Mouse (Mus musculus): ENCODE measurements around the gene Gm4553. TPM values are rescaled to one million over a fixed set of nuclear protein-coding genes. Genes with fewer than 3 reads are reported as not detected.
"Not testable (repeated sequence)": the region's sequence is repeated elsewhere in the genome, so short reads cannot be mapped to it uniquely, and the experiment has no call there.

Gm4553 gene
- polyA plus RNA-seq (2014; fragmentation: Nextera tagmentation; extraction: Ambion mirVana): not detected in 2 replicates

DNA sequence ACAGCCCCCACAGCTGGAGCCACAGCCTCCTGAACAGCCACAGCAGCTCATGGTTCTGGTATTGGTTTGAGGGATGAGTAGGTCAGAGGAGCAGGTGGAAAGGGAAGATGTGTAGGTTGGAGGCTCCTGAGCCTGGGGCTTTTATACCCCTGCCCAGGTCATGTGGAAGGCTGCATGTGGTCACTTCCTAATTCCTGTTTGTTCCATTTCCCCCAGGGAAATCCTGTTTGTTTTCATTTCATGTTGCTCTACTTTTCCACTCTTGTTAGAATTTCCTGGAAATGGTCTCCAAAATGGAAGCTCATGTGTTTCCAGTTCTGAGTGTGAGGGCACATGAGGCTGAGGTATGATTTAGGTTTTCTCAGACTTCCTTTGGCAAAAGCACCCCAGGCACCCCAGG, at the start of gene Gm4553:
Gm4553 (minus strand) TSS at position 101 of the 400 bp plus-strand sequence.
- not testable (repeated sequence) for H3K4me3 ChIP-seq (ENCODE audit: low read depth, low read length); H3K27ac ChIP-seq (ENCODE audit: low read depth); H3K9ac ChIP-seq (ENCODE audit: low read length); H3K27me3 ChIP-seq (replicated peaks; ENCODE audit: control insufficient read depth, insufficient read depth, low read length); DNase-seq (ENCODE audit: low spot score); H3K4me2 ChIP-seq (ENCODE audit: low read length); H3K36me3 ChIP-seq (ENCODE audit: control insufficient read depth, insufficient read depth, low read length); ATAC-seq (replicated peaks; ENCODE audit: low FRiP score, low TSS enrichment, low read depth); H3K4me1 ChIP-seq (replicated peaks; ENCODE audit: control insufficient read depth, insufficient read depth, low read length); H3K9me3 ChIP-seq (ENCODE audit: control insufficient read depth, low read length)

GRCm38 (mm10) chr7:142212136-142212535, 46.6 kb upstream of the Gm4553 start:
- H3K27ac ChIP-seq (ENCODE audit: low read depth); ATAC-seq (replicated peaks; ENCODE audit: low FRiP score, low TSS enrichment, low read depth); H3K36me3 ChIP-seq (ENCODE audit: control insufficient read depth, insufficient read depth, low read length); H3K27me3 ChIP-seq (replicated peaks; ENCODE audit: control insufficient read depth, insufficient read depth, low read length); H3K9ac ChIP-seq (ENCODE audit: low read length); DNase-seq (ENCODE audit: low spot score); H3K9me3 ChIP-seq (ENCODE audit: control insufficient read depth, low read length); H3K4me2 ChIP-seq (ENCODE audit: low read length); H3K4me3 ChIP-seq (ENCODE audit: low read depth, low read length); H3K4me1 ChIP-seq (replicated peaks; ENCODE audit: control insufficient read depth, insufficient read depth, low read length): not testable (repeated sequence)
- 65% methylated on average over 1 of the region's 1 CpGs for WGBS

GRCm38 (mm10) chr7:142211559-142211958, 46.0 kb upstream of the Gm4553 start, which contains the start of gene Gm7579:
Gene Gm7579, plus strand, starts transcription at chr7:142211859.
- Histone ChIP-seq H3K4me1 (replicated peaks; ENCODE audit: control insufficient read depth, insufficient read depth, low read length) (no peaks in the 10 kb centered on the region), H3K4me3 (ENCODE audit: low read depth, low read length) (no peak within 1 kb of the TSS), H3K27ac (ENCODE audit: low read depth) (no peak within 1 kb of the TSS), H3K36me3 (ENCODE audit: control insufficient read depth, insufficient read depth, low read length) (no peaks in the 10 kb centered on the region), H3K9me3 (ENCODE audit: control insufficient read depth, low read length) (no peaks in the 10 kb centered on the region), H3K9ac (ENCODE audit: low read length) (no peak within 1 kb of the TSS), H3K4me2 (ENCODE audit: low read length) (no peak within 1 kb of the TSS), H3K27me3 (replicated peaks; ENCODE audit: control insufficient read depth, insufficient read depth, low read length) (no peaks in the 10 kb centered on the region)
- ATAC-seq (replicated peaks; ENCODE audit: low FRiP score, low TSS enrichment, low read depth) (no peak), DNase-seq (ENCODE audit: low spot score) (no peak)
- 56% methylated on average over 1 of the region's 1 CpGs for WGBS

DNA sequence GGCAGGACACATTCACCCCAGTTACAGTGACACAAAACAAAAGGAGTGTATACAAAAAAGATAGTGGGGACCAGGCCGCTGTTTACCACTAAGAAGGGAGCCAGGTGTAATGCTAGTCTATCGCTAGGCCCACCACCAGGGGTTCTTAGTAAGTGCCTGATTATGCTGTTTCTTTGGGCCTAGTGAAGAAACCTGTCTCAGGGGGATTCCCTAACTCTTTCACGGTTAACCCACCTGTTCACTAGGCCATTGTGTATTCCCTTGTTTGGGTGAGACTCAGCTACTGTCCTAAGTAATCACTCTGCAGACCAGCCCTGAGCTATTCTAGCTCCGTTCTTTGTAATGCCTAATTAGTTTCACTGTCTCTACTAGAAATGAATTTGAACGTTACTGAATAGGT, 41.4 kb upstream of the Gm4553 start:
- not testable (repeated sequence) for ATAC-seq (replicated peaks; ENCODE audit: low FRiP score, low TSS enrichment, low read depth)
- 77% methylated on average over 5 of the region's 5 CpGs for WGBS

DNA sequence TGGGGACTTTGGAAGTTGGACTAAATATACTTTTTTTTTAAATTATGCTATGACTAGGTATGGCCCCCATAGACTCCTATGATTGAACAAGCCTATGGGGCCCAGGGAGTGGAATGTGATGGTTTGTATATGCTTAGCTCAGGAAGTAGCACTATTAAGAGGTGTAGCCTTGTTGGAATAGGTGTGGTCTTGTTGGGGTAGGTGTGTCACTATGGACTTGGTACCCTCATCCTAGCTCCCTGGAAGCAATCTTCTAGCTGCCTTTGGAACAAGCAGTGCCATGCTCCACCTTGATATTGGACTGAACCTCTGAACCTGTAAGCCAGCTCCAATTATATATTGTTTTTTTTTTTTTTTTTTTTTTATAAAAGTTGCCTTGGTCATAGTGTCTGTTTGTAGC, 39.9 kb upstream of the Gm4553 start:
- DNase-seq (ENCODE audit: low spot score) (no peak), ATAC-seq (replicated peaks; ENCODE audit: low FRiP score, low TSS enrichment, low read depth) (no peak)
- H3K27ac ChIP-seq (ENCODE audit: low read depth): no peak overlapping the region
- 0 out of 2 replicates have a peak, but pooled peaks cover 2% of the 10 kb centered on the region for H3K27me3 ChIP-seq (replicated peaks; ENCODE audit: control insufficient read depth, insufficient read depth, low read length)
- H3K9me3 ChIP-seq (ENCODE audit: control insufficient read depth, low read length): no peaks in the 10 kb centered on the region
- no peak overlapping the region for H3K4me2 ChIP-seq (ENCODE audit: low read length)
- no peaks in the 10 kb centered on the region for H3K4me1 ChIP-seq (replicated peaks; ENCODE audit: control insufficient read depth, insufficient read depth, low read length)
- no peaks in the 10 kb centered on the region for H3K36me3 ChIP-seq (ENCODE audit: control insufficient read depth, insufficient read depth, low read length)
- no peak overlapping the region for H3K9ac ChIP-seq (ENCODE audit: low read length)
- no peak overlapping the region for H3K4me3 ChIP-seq (ENCODE audit: low read depth, low read length)

More for the DNA sequence above, 41.4 kb upstream of the Gm4553 start:
- not testable (repeated sequence) for H3K4me3 ChIP-seq (ENCODE audit: low read depth, low read length); H3K27ac ChIP-seq (ENCODE audit: low read depth); DNase-seq (ENCODE audit: low spot score); H3K36me3 ChIP-seq (ENCODE audit: control insufficient read depth, insufficient read depth, low read length); H3K9ac ChIP-seq (ENCODE audit: low read length); H3K9me3 ChIP-seq (ENCODE audit: control insufficient read depth, low read length); H3K27me3 ChIP-seq (replicated peaks; ENCODE audit: control insufficient read depth, insufficient read depth, low read length); H3K4me2 ChIP-seq (ENCODE audit: low read length); H3K4me1 ChIP-seq (replicated peaks; ENCODE audit: control insufficient read depth, insufficient read depth, low read length)

GRCm38 (mm10) chr7:142201064-142201463, 35.5 kb upstream of the Gm4553 start, which contains the start of gene Krtap5-3:
Gene Krtap5-3, plus strand, starts transcription at chr7:142201364.
- Histone ChIP-seq H3K9ac (ENCODE audit: low read length) (no peak within 1 kb of the TSS), H3K4me2 (ENCODE audit: low read length) (no peak within 1 kb of the TSS), H3K27me3 (replicated peaks; ENCODE audit: control insufficient read depth, insufficient read depth, low read length) (0 out of 2 replicates have a peak, but pooled peaks cover 2% of the 10 kb centered on the region), H3K4me3 (ENCODE audit: low read depth, low read length) (no peak within 1 kb of the TSS), H3K27ac (ENCODE audit: low read depth) (no peak within 1 kb of the TSS), H3K4me1 (replicated peaks; ENCODE audit: control insufficient read depth, insufficient read depth, low read length) (no peaks in the 10 kb centered on the region), H3K36me3 (ENCODE audit: control insufficient read depth, insufficient read depth, low read length) (no peaks in the 10 kb centered on the region), H3K9me3 (ENCODE audit: control insufficient read depth, low read length) (no peaks in the 10 kb centered on the region)
- DNase-seq (ENCODE audit: low spot score): no peak
- WGBS: 33% methylated on average over 1 of the region's 1 CpGs
- ATAC-seq (replicated peaks; ENCODE audit: low FRiP score, low TSS enrichment, low read depth): no peak

DNA sequence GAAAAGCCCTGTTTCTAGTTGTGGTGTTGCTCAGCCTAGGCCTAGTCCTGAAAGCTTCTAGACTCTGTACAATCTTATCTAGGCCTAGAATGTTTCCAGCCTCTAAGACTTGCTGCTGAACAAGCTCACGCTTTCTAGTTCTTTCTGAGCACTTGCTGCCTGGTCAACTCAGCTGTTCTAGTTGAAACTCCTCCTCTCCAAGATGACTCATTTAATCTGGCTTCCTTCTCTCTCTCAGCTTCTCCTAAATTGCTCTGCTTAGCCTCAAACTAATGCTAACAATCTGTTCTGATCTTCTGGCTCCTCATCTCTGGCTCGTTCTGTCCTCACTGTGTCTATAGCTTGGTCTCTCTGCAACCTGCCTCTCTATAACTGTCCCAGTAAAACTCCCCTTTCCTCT, 33.2 kb upstream of the Gm4553 start:
- H3K36me3 ChIP-seq (ENCODE audit: control insufficient read depth, insufficient read depth, low read length): no peaks in the 10 kb centered on the region
- ATAC-seq (replicated peaks; ENCODE audit: low FRiP score, low TSS enrichment, low read depth): no peak
- WGBS: 85% methylated on average over 2 of the region's 2 CpGs
- H3K4me1 ChIP-seq (replicated peaks; ENCODE audit: control insufficient read depth, insufficient read depth, low read length): no peaks in the 10 kb centered on the region
- H3K9ac ChIP-seq (ENCODE audit: low read length): no peak overlapping the region
- H3K27ac ChIP-seq (ENCODE audit: low read depth): no peak overlapping the region
- no peak overlapping the region for H3K4me3 ChIP-seq (ENCODE audit: low read depth, low read length)
- no peak overlapping the region for H3K4me2 ChIP-seq (ENCODE audit: low read length)
- DNase-seq (ENCODE audit: low spot score): no peak
- 0 out of 2 replicates have a peak, but pooled peaks cover 2% of the 10 kb centered on the region for H3K27me3 ChIP-seq (replicated peaks; ENCODE audit: control insufficient read depth, insufficient read depth, low read length)
- H3K9me3 ChIP-seq (ENCODE audit: control insufficient read depth, low read length): no peaks in the 10 kb centered on the region

DNA sequence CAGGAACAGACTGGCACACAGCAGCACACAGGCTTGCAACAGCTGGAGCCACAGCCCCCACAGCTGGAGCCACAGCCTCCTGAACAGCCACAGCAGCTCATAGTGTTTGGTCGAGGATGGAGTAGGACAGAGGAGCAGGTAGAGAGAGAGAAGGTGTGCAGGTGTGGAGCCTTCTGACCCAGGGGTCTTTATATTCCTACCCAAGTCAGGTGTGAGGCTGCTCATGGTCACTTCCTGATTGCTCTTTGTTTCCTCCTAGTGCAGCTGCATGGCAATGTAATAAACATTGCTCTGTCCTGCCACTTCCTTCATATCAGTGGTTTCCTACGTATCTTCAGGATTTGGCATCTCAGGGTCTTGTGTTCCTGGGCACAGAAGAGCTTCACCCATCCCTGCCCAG, 24.8 kb upstream of the Gm4553 start, which contains the start of gene Gm10153:
Gm10153 (minus strand) TSS at position 101 of the 400 bp plus-strand sequence.
- Histone ChIP-seq H3K36me3 (ENCODE audit: control insufficient read depth, insufficient read depth, low read length) (no peaks in the 10 kb centered on the region), H3K4me3 (ENCODE audit: low read depth, low read length) (no peak within 1 kb of the TSS), H3K4me2 (ENCODE audit: low read length) (no peak within 1 kb of the TSS), H3K27ac (ENCODE audit: low read depth) (no peak within 1 kb of the TSS), H3K27me3 (replicated peaks; ENCODE audit: control insufficient read depth, insufficient read depth, low read length) (no peaks in the 10 kb centered on the region), H3K9me3 (ENCODE audit: control insufficient read depth, low read length) (no peaks in the 10 kb centered on the region), H3K4me1 (replicated peaks; ENCODE audit: control insufficient read depth, insufficient read depth, low read length) (no peaks in the 10 kb centered on the region), H3K9ac (ENCODE audit: low read length) (no peak within 1 kb of the TSS)
- no peak for ATAC-seq (replicated peaks; ENCODE audit: low FRiP score, low TSS enrichment, low read depth)
- 32% methylated on average over 2 of the region's 2 CpGs for WGBS
- no peak for DNase-seq (ENCODE audit: low spot score)

GRCm38 (mm10) chr7:142188156-142188555, 22.6 kb upstream of the Gm4553 start:
- WGBS: 69% methylated on average over 2 of the region's 2 CpGs
- H3K27me3 ChIP-seq (replicated peaks; ENCODE audit: control insufficient read depth, insufficient read depth, low read length): no peaks in the 10 kb centered on the region
- H3K4me3 ChIP-seq (ENCODE audit: low read depth, low read length): no peak overlapping the region
- DNase-seq (ENCODE audit: low spot score) (no peak), ATAC-seq (replicated peaks; ENCODE audit: low FRiP score, low TSS enrichment, low read depth) (no peak)
- H3K9ac ChIP-seq (ENCODE audit: low read length): no peak overlapping the region
- no peak overlapping the region for H3K4me2 ChIP-seq (ENCODE audit: low read length)
- H3K4me1 ChIP-seq (replicated peaks; ENCODE audit: control insufficient read depth, insufficient read depth, low read length): no peaks in the 10 kb centered on the region
- no peak overlapping the region for H3K27ac ChIP-seq (ENCODE audit: low read depth)
- H3K9me3 ChIP-seq (ENCODE audit: control insufficient read depth, low read length): no peaks in the 10 kb centered on the region
- no peaks in the 10 kb centered on the region for H3K36me3 ChIP-seq (ENCODE audit: control insufficient read depth, insufficient read depth, low read length)

Data from intestine, embryonic 14.5 days (tissue).